Mouse (Mus musculus): ENCODE measurements around the gene Gnat2.

DNA sequence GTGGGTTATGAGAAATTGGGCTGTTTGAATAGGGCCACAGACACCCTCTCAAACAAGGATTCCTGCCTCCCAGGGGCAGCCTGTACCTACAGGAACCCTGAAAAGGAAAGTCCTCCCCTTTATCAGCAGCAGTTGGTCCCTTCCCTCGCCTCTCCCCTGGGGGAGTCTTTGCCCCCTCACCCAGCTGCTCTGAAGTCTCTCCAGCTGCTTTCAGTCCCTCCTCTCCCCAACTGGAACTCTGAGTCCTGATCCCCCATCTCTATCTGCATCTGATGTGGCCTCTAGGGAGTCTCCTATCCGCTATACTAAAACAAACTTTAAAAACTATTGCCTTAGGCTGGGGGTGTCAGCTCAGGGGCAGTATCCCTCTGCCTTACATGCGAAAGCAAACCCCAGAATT lies 5.3 kb upstream of the Gnat2 start:
- TF ChIP-seq POLR2A (IDR thresholded peaks at IDR 0.05; ENCODE audit: control insufficient read depth, low read depth, low read length) (no peak), CTCF (IDR thresholded peaks at IDR 0.05; ENCODE audit: control insufficient read depth, insufficient read depth, insufficient replicate concordance, low read depth, low read length) (no peak)
